Mouse (Mus musculus) CD8-positive naive resting alpha-beta T cell, adult 2 months (primary cell): ENCODE data around the gene Ssrp1.

Experiments used
- DNase-seq, 2 experiments: peaks; one replicate each; pipeline ENCODE4 v3.0.0; 2022; ENCODE audit warnings: low read depth in 2 of 2, low spot score in 2 of 2

The Ssrp1 gene

GRCm38 (mm10) chr2:85036507-85037046 lies 457 bp upstream of the Ssrp1 start:
- DNase-seq, result no peak

DNA sequence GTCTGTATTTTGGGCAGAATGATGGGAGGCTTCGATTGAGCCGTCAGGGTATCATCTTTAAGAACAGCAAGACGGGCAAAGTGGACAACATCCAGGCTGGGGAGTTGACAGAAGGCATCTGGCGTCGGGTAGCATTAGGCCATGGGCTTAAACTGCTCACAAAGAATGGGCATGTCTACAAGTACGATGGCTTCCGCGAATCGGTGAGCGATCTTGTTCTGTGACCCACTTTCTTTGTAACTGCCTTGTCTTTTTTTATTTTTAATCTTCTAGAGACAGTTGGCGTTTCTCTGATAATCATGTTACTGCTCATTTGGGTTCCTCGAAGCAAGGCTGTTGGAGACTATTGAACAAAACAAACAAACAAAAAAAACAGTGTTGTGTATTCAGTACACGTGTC lies 1.3 kb downstream of the Ssrp1 start:
- no peak for DNase-seq

DNA sequence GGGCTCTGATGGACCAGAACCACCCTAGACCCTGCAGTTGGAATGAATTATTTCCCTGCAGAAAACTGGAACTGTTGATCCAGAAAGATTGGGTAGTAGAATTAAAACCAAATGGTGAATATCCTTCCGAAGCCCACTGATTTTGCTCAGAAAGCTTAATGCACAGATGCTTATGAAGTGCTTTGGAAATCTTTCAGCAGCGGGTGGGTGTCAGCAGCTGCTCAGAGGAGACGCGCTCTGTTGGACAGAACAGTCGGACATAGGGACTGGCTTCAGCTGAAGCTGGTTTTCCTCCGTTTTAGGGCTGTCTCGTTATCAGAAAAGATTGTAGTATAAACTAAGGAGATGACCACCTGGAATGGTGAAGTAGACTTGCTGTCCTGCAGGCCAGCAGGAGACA lies 6.6 kb downstream of the Ssrp1 start:
- no peak for DNase-seq

GRCm38 (mm10) chr2:85046222-85046621 lies 9.2 kb downstream of the Ssrp1 start:
- no peak for DNase-seq

DNA sequence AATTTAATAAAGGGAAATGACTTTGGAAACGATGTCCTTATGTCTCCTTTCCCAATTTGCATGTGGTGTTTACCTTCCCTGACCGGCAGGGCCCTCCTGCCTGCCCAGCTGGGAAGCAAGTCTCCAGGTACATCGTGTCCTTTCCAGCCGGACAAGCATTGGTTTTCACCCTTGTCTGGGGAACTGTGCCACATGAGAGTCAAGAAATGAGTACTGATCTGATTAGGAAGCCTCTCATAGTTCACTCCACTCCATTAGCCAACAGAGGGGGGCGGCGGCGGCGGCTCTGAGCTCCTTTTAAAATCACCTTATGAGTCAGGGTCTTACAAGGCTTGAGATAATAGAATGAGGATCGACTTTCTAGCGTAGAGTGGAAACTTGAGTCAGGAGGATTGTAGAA lies 10.0 kb downstream of the Ssrp1 start:
- DNase-seq, result no peak

- DNase-seq, result peak; percentile 91 to 94
These were observed 10.6 kb downstream of the Ssrp1 start, which contains the start of gene Tnks1bp1 for GRCm38 (mm10) chr2:85047596-85048167. Tnks1bp1 (plus strand) TSS chr2:85048022.

GRCm38 (mm10) chr2:85048168-85048751 lies 11.2 kb downstream of the Ssrp1 start:
- peak; percentile 41 to 54 for DNase-seq

GRCm38 (mm10) chr2:85049277-85049676 lies 12.2 kb downstream of the Ssrp1 start:
- no peak for DNase-seq

GRCm38 (mm10) chr2:85050001-85050634 lies 13.1 kb downstream of the Ssrp1 start:
- no peak for DNase-seq

- DNase-seq, result no peak
These were observed 13.7 kb downstream of the Ssrp1 start for GRCm38 (mm10) chr2:85050746-85051145.

DNA sequence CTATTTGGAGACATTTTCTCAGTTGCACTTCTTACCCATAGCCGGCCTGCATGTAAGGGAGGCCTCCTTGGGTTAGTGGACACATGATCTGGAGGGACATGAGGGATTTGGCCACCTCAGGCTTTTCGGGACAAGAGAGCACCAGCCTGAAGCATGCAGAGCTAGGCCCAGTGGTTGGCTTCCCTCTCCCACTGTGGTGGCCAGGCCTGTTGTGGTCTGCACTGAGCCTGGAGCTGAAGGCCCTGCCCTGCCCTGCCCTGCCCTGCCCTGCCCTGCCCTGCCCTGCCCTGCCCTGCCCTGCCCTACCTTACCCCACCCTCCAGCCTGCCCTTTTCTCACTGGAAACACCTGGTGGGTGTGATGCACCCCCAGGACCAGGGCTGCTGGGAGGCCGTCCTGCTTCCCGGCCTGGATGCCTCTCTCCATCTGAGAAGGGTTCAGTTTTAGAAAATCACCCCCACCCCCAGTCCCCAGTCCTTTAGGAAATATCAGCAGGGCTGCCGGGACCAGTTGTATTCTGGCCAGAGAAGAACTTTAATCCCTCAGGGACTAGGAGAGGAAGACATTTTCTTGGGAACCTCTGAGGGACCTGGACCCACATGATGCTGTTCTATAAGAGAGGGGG lies 16.3 kb downstream of the Ssrp1 start:
- DNase-seq, result no peak

DNA sequence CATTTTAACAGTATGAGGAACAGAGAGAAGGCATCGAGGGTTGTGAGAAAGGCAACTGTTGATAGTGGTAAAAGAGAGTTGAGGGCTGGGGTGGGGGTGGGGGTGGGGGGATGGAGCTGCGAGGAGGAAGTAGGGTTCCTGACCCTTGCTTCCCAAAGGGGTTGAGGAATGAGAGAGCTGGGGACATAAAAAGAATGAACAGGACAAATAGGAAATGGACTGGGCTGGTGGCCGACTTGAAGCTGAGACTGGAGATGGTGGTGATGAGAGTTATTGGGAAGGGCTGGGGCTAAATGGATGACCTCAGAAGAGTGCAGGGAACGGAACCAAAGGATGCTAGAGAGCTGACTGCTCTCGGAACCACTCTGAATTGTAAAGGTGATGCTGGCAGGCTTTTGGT lies 19.7 kb downstream of the Ssrp1 start:
- no peak for DNase-seq

GRCm38 (mm10) chr2:85059677-85060076 lies 22.6 kb downstream of the Ssrp1 start:
- DNase-seq, result no peak

- DNase-seq, result no peak
These were observed 23.6 kb downstream of the Ssrp1 start for GRCm38 (mm10) chr2:85060591-85061060.

- no peak for DNase-seq
These were observed 24.1 kb downstream of the Ssrp1 start for GRCm38 (mm10) chr2:85061107-85061541.

DNA sequence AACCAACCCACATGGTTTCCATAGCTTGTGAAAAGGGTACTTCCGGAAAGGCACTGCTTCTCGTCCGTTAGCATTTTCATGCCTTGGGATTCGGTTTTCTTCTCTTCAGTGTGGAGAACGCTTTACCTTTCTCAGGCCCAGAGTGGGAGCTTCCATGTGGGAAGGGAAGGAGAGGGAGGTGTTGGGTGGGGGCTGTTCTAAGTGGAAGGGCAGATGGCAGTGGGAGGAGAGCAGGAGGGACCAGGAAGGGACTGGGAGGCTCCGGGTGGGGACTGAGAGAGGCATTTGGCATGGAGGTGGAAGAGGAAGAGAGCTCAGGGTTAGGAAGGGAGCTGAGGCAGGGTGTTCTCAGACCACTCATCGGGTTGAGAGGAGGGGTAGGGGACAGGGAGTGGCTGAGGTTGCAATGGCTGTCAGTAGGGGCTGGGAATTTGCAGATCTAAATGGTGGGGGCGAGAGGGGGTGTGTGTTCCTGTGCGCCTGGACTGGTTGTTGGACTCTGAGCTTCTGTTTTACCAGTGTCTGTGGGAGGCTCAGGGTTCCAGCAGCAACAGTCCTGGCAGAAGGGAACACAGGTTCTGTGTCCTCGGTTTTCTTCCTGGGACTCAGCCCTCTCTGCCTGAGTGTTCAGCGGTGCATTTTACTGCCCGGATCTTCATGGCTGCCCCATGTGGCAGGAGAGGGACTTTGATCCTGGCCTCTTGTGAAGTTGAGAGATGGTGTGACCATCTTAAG lies 28.3 kb downstream of the Ssrp1 start:
- no peak for DNase-seq

DNA sequence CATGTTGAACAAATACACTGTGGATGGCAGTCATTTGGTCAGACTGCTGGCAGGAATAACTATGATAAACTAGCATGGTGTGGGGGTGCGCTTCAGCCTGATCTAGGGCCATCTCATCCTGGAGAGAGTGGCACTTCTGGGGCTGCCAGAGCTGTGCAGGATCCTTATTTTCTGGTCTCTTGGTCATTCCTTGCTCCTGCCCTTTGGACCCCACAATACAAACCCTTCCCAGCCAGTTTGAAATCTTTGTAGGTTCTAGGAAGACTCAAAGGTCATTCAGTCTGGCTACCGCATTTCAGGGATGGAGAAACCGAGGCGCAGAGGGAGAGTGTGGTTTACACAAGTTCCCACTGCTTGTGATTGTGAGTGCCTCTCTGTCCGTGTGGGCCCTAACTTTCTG lies 29.9 kb downstream of the Ssrp1 start:
- no peak for DNase-seq

DNA sequence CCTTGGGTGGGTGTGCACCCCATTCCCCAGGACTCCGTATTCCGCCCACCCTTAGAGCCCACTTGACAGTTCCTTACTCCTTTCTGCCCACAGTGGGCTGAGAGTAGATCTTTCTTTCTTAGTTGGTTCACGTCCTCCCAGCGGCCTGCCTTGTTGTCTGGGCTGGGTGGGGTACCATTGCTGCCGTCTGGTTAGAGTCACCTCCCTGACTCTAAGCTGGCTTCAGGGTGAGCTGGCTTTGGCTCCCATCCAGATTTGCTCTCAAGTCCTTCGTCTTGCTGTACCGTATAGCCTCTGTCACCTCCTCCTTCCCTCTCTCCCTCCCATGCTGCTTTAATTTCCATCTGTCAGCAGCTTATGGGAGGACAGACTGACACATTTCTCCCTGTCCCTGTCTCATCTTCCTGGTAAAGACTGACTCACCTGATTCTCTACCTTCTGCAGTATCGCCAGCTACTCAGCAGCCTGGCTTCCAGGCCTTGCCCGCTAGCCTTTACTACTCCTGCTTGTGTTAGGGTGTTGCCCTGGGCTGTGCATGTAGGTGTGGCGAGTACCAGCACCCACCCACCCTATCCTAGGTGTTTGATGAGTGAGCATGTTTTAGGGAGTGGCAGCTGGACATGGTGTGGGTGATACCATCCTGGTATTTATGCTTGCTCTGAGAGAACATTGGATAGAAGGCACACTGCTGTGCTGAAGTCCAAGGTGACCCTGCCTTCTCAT lies 31.0 kb downstream of the Ssrp1 start:
- no peak for DNase-seq

DNA sequence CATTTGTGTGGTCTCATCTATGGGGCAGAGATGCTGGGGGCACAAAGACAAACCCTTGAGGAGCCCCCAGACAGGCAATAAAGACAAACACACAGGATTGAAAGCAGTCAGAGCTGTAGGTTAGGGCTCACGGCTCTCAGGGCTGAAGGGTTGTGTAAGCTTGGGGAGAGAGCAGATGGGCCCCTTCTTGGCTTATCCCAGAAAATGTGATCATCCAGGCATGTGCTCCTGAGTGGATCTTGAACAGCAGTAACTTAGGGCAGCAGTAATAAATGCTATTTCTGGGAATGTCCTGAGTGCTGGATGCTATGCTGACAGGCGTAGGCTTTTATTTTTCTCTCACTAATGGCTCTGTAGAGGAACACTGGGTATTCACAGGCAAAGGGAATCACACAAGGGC lies 31.6 kb downstream of the Ssrp1 start:
- no peak for DNase-seq

DNA sequence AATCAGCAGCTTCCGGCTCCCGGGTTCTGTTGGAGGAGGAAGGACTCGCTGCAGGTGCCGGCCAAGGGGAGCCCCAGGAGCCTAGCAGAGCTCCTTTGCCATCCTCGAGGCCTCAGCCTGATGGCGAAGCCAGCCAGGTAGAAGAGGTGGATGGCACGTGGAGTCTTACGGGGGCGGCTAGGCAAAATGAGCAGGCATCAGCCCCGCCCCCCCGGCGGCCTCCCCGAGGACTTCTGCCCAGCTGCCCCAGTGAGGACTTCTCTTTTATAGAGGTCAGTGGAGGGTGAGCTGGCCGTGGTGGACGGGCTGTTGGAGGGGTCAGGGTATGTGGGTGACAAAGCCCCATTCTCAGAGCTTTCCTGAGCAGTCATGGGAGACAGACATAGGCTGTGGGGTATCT lies 33.1 kb downstream of the Ssrp1 start:
- DNase-seq, result no peak

DNA sequence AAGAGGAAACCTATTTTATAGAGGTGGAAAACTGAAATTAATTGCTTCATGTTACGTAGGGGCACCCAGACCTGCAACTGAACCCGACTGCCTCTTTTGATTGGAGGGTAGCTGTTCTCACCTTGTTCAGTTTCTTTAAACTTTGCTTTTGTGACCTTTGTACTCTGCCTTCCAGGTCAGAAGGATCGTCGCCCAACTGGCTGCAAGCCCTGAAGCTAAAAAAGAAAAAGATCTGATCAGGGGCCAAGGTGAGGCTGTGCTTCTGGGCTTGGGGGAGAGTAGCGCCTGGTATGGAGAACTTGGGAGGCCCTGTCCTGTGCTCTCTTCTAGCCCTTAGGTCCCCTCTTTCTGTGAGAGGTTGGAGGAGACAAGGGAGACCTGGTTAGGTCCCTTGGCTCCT lies 34.9 kb downstream of the Ssrp1 start:
- DNase-seq, result no peak
